Mouse (Mus musculus): Measurements from ENCODE around the gene Pou2af1. TPM values are rescaled to one million over a fixed set of nuclear protein-coding genes. Genes with fewer than 3 reads are reported as not detected.

Gene Pou2af1
- total and polyA plus RNA-seq, 3 experiments, result 0.11 TPM; not detected in 2

DNA sequence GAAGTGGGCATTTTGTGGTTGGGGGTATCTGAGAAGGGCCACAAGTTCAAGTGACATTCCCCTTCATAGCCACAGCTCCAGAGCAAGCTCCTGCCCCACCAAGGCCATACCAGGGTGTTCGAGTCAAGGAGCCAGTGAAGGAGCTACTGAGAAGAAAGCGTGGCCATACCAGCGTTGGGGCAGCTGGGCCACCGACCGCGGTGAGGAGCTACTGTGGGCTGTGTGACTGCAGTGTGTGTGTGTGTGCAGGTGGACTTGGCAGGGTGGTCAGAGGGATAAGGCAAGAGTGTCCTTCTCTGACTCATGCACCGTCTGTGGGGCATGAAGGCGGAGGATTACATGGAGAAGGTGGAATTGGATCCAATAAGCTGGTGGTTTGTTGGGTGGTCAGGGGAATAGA is 18.7 kb downstream of the Pou2af1 start:
- no peaks in the 10 kb centered on the region for H3K9me3 ChIP-seq (replicated peaks)
- peaks cover 30% of the 10 kb centered on the region for H3K27me3 ChIP-seq (ENCODE audit: insufficient read depth, low read length)
- TF ChIP-seq CTCF (IDR thresholded peaks at IDR 0.05; ENCODE audit: low read depth, low read length) (no peak), TAL1 (conservative IDR thresholded peaks at IDR 0.05; ENCODE audit: low read depth, low read length) (no peak), POLR2AphosphoS5 (IDR thresholded peaks at IDR 0.05; ENCODE audit: insufficient replicate concordance, low read depth, low read length) (no peak), GATA2 (IDR thresholded peaks at IDR 0.05; ENCODE audit: borderline replicate concordance, low read depth, low read length) (no peak), GATA1 (IDR thresholded peaks at IDR 0.05; ENCODE audit: borderline replicate concordance, low read length) (no peak)
- no peaks in the 10 kb centered on the region for H3K4me1 ChIP-seq (ENCODE audit: insufficient read depth, low read depth, low read length)
- no peak overlapping the region for H3K4me3 ChIP-seq (ENCODE audit: low read depth, low read length)
- H3K36me3 ChIP-seq (replicated peaks), result no peaks in the 10 kb centered on the region
- DNase-seq (ENCODE audit: low spot score) (no peak), ATAC-seq (ENCODE audit: extremely low read depth, insufficient number of reproducible peaks, low FRiP score, poor library complexity, severe bottlenecking) (no peak)

DNA sequence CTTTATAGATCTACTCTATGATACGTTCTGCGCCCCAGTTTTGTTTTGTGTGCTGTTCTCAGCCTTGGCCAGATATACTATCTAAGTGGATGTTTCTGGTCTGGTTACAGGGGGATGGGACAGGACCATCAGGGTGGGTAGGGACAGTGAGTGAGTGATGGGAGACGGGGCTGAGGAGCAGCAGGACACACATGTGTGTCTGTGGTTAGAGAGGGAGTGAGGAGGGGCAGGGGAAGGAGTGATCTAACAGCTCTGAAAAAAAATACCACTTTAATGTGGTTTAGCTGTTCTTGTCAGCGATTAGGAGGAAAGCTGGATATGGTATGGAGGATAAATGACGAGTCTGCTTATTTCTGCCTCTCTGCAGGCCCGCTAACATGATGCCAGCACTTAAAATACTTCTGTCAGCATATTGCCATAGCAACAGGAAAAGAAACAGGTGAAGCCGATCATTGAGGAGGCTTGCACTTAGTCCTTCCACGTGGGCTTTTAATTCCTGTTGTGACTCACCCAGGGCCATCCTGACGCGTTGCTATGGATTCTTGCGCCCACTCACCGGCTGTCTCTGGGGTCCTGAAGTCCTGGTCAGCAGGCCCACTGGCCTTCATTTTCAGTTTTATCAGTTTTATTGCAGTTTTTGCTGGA is 25.4 kb downstream of the Pou2af1 start:
- Histone ChIP-seq H3K4me3 (ENCODE audit: low read depth, low read length) (no peak overlapping the region), H3K9me3 (replicated peaks) (no peaks in the 10 kb centered on the region), H3K36me3 (replicated peaks) (no peaks in the 10 kb centered on the region), H3K4me1 (ENCODE audit: insufficient read depth, low read depth, low read length) (no peaks in the 10 kb centered on the region), H3K27me3 (ENCODE audit: insufficient read depth, low read length) (peaks cover 16% of the 10 kb centered on the region)
- ATAC-seq (ENCODE audit: extremely low read depth, insufficient number of reproducible peaks, low FRiP score, poor library complexity, severe bottlenecking) (no peak), DNase-seq (ENCODE audit: low spot score) (no peak)
- TF ChIP-seq GATA1 (IDR thresholded peaks at IDR 0.05; ENCODE audit: borderline replicate concordance, low read length) (no peak), POLR2AphosphoS5 (IDR thresholded peaks at IDR 0.05; ENCODE audit: insufficient replicate concordance, low read depth, low read length) (no peak), CTCF (IDR thresholded peaks at IDR 0.05; ENCODE audit: low read depth, low read length) (no peak), TAL1 (conservative IDR thresholded peaks at IDR 0.05; ENCODE audit: low read depth, low read length) (no peak), GATA2 (IDR thresholded peaks at IDR 0.05; ENCODE audit: borderline replicate concordance, low read depth, low read length) (no peak)

DNA sequence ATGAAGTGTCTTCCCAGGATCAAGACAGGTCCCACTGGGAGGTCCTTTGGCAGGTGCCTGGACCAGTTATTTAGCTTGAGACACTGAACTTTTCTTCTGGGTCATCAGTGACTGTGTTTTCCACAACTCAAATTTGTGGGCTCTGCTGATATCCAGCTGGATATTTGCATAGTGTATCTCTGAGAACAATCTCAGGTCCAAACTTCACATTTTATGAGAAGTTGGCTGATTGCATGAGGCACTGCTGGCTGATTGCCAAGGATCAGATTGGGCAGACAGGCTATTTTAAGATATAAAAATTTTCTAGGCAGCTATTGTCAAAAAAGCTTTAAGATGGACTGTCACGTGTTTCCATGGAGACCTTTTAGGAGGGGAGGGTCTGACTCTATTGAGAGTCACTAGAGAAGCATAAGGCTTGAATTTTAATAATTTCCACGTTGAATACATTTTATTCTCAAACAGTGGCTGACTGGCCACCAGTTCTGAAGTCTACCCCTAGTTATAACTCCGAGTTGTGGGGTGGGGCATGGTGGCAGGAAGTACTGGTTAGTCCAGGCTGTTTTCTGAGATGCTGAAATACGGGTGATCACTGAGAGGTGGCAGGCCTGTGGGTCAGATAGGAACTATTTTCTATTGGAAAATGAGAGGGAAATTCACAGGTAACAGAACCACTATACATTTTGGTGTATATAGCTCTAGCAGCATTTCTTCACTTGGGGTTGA is 43.4 kb downstream of the Pou2af1 start:
- DNase-seq (ENCODE audit: low spot score) (no peak), ATAC-seq (ENCODE audit: extremely low read depth, insufficient number of reproducible peaks, low FRiP score, poor library complexity, severe bottlenecking) (no peak)
- no peaks in the 10 kb centered on the region for H3K36me3 ChIP-seq (replicated peaks)
- H3K4me3 ChIP-seq (ENCODE audit: low read depth, low read length), result no peak overlapping the region
- no peaks in the 10 kb centered on the region for H3K9me3 ChIP-seq (replicated peaks)
- TF ChIP-seq TAL1 (conservative IDR thresholded peaks at IDR 0.05; ENCODE audit: low read depth, low read length), result no peak
- no peaks in the 10 kb centered on the region for H3K4me1 ChIP-seq (ENCODE audit: insufficient read depth, low read depth, low read length)
- peaks cover 6% of the 10 kb centered on the region for H3K27me3 ChIP-seq (ENCODE audit: insufficient read depth, low read length)

DNA sequence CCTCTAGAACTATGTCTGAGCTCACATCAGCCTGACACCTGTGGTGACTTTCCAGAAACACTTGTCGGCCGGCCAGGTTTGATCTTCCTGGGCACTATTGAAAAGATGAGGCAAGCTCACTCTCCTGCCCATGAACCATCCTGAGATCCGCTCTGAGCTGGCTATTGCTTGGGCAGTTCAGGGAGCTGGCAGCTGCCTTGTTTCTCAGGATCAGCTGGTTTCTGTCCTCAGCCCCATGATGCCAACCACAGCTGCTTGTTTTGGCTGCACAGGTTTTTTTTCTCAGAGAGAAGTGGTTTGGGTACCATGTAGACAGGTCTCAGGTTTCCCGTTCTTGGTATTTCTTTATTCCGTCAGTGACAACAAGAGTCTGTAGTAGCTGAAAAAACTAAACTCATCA is 44.9 kb downstream of the Pou2af1 start:
- no peaks in the 10 kb centered on the region for H3K4me1 ChIP-seq (ENCODE audit: insufficient read depth, low read depth, low read length)
- peaks cover 8% of the 10 kb centered on the region for H3K27me3 ChIP-seq (ENCODE audit: insufficient read depth, low read length)
- ATAC-seq (ENCODE audit: extremely low read depth, insufficient number of reproducible peaks, low FRiP score, poor library complexity, severe bottlenecking) (no peak), DNase-seq (ENCODE audit: low spot score) (no peak)
- TF ChIP-seq CTCF (IDR thresholded peaks at IDR 0.05; ENCODE audit: low read depth, low read length) (no peak), GATA2 (IDR thresholded peaks at IDR 0.05; ENCODE audit: borderline replicate concordance, low read depth, low read length) (no peak), POLR2AphosphoS5 (IDR thresholded peaks at IDR 0.05; ENCODE audit: insufficient replicate concordance, low read depth, low read length) (no peak), TAL1 (conservative IDR thresholded peaks at IDR 0.05; ENCODE audit: low read depth, low read length) (no peak), GATA1 (IDR thresholded peaks at IDR 0.05; ENCODE audit: borderline replicate concordance, low read length) (no peak)
- no peaks in the 10 kb centered on the region for H3K36me3 ChIP-seq (replicated peaks)
- H3K4me3 ChIP-seq (ENCODE audit: low read depth, low read length), result no peak overlapping the region
- no peaks in the 10 kb centered on the region for H3K9me3 ChIP-seq (replicated peaks)

DNA sequence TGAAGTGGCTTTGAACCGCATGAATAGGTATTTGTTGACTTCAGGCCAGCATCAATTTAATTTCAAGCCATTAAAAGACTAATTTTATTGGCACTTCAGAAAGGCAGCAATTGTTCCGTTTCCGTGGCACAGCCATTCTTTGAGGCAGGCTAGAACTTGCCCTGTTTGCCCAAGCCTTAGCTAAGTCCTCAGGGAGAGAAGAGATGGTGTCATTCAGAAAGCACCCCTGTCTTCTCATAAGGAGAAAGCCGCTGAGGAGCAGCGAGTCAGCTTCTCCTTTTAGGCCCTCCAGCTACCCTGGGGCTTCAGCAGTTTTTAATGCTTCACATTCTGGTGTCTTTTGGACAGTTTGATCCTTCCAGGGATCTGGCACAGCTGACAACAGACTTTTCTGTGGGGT is 55.3 kb downstream of the Pou2af1 start:
- DNase-seq (ENCODE audit: low spot score) (no peak), ATAC-seq (ENCODE audit: extremely low read depth, insufficient number of reproducible peaks, low FRiP score, poor library complexity, severe bottlenecking) (no peak)
- Histone ChIP-seq H3K27me3 (ENCODE audit: insufficient read depth, low read length) (peaks cover 21% of the 10 kb centered on the region), H3K4me1 (ENCODE audit: insufficient read depth, low read depth, low read length) (no peaks in the 10 kb centered on the region), H3K36me3 (replicated peaks) (no peaks in the 10 kb centered on the region), H3K4me3 (ENCODE audit: low read depth, low read length) (no peak overlapping the region), H3K9me3 (replicated peaks) (no peaks in the 10 kb centered on the region)
- TF ChIP-seq GATA2 (IDR thresholded peaks at IDR 0.05; ENCODE audit: borderline replicate concordance, low read depth, low read length) (no peak), CTCF (IDR thresholded peaks at IDR 0.05; ENCODE audit: low read depth, low read length) (no peak), GATA1 (IDR thresholded peaks at IDR 0.05; ENCODE audit: borderline replicate concordance, low read length) (no peak), TAL1 (conservative IDR thresholded peaks at IDR 0.05; ENCODE audit: low read depth, low read length) (no peak)

DNA sequence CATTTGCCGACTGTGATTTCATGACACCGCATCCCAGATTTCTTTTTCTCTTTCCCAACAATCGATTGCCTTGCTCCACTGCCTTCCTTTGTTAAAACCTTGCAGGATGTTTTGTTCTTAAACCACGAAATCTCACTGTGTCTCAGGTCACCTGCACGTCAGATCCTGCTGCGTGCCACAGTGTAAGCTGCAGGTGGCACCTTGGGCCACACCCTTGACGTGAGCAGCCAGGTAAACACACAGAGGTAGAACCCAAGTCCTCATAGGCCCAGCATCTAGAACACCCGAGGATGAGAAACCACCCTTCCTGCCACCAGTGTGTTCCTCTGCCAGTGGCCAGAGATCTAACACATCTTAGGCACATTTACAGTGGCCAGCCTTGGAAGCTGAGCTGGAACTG is 57.6 kb downstream of the Pou2af1 start:
- no peak for ATAC-seq (ENCODE audit: extremely low read depth, insufficient number of reproducible peaks, low FRiP score, poor library complexity, severe bottlenecking)
- peaks cover 2% of the 10 kb centered on the region for H3K4me1 ChIP-seq (ENCODE audit: insufficient read depth, low read depth, low read length)
- H3K4me3 ChIP-seq (ENCODE audit: low read depth, low read length), result no peak overlapping the region
- TF ChIP-seq GATA2 (IDR thresholded peaks at IDR 0.05; ENCODE audit: borderline replicate concordance, low read depth, low read length), result no peak
- TF ChIP-seq CTCF (IDR thresholded peaks at IDR 0.05; ENCODE audit: low read depth, low read length), result no peak
- no peak for TF ChIP-seq POLR2AphosphoS5 (IDR thresholded peaks at IDR 0.05; ENCODE audit: insufficient replicate concordance, low read depth, low read length)
- no peak for TF ChIP-seq GATA1 (IDR thresholded peaks at IDR 0.05; ENCODE audit: borderline replicate concordance, low read length)
- no peak for TF ChIP-seq TAL1 (conservative IDR thresholded peaks at IDR 0.05; ENCODE audit: low read depth, low read length)
- H3K27me3 ChIP-seq (ENCODE audit: insufficient read depth, low read length), result peaks cover 21% of the 10 kb centered on the region
- DNase-seq (ENCODE audit: low spot score), result no peak
- no peaks in the 10 kb centered on the region for H3K9me3 ChIP-seq (replicated peaks)
- H3K36me3 ChIP-seq (replicated peaks), result no peaks in the 10 kb centered on the region

All from G1E (cell line).